Mouse (Mus musculus) lung, adult 2 months (tissue): ENCODE measurements around the gene Msi2.

Source experiments
- CTCF ChIP-seq: fragments of 200-500 bp; IDR thresholded peaks from 2 replicates; pipeline ENCODE4 v1.5.1; 2011; ENCODE audit warnings: mild to moderate bottlenecking, low read length, control low read depth; ENCODE audit not compliant: insufficient read depth
- POLR2A ChIP-seq: fragments of 200-500 bp; IDR thresholded peaks from 2 replicates; pipeline ENCODE4 v1.6.1; 2011; ENCODE audit warnings: low read depth, mild to moderate bottlenecking, control low read depth, low read length, borderline replicate concordance; ENCODE audit errors: extremely low read depth

DNA sequence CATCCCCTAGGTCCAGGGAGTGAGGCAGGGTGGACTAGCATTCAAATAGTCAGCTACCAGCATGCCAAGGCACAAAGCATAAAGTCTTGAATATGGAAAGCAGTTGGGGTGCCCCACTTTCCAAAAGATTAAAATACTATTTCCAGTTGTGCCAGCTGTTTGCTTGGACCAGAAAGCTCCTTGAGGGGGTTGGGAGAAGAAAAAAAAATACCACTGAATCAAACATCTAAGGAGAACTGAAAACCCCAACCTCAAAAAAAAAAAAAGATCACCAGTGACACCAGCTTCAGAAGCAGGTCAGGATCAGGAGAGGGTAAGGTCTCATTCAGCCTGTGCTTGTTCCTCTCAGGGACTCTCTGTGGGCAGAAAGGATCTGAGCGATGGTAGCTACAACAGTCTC lies 108.2 kb downstream of the Msi2 start:
- TF ChIP-seq CTCF (no peak), POLR2A (no peak)
